Mouse (Mus musculus) E14TG2a.4 (cell line): ENCODE results near the gene Opa1.

Experiments used
- CTCF ChIP-seq: conservative IDR thresholded peaks from 2 replicates; pipeline ENCODE4 v1.5.1; 2014; ENCODE audit warnings: low read length
- NANOG ChIP-seq: IDR thresholded peaks from 2 replicates; pipeline ENCODE4 v1.6.1; 2014; ENCODE audit warnings: borderline replicate concordance, low read length, mixed read lengths
- POU5F1 ChIP-seq: IDR thresholded peaks from 2 replicates; pipeline ENCODE4 v1.6.1; 2014; ENCODE audit warnings: low read length, borderline replicate concordance

- no peak for TF ChIP-seq CTCF
- TF ChIP-seq POU5F1: no peak
- TF ChIP-seq NANOG: no peak
Observed at GRCm38 (mm10) chr16:29535866-29536265, 43.3 kb upstream of the Opa1 start.
